In genomic region chr2:167421330-167422149, GRCm38 (mm10) we compare ENCODE assay signal across 8 mouse cellular contexts. TPM values are rescaled to one million over a fixed set of nuclear protein-coding genes. Genes with fewer than 3 reads are reported as not detected.
DNase-seq lines count a peak whose midpoint lies in the region; ATAC-seq and TF ChIP-seq lines count a peak whose summit lies in the region.

Gene Slc9a8, plus strand, starts transcription at chr2:167421712.

- no peak for TF ChIP-seq CTCF in bone marrow macrophage, adult 2 months (IDR thresholded peaks at IDR 0.05; ENCODE audit: low read depth, low read length)
- TF ChIP-seq CTCF in embryonic fibroblast, embryonic 13.5 days (IDR thresholded peaks at IDR 0.05; ENCODE audit: borderline replicate concordance, insufficient read depth, low read length): no peak

- DNase-seq in 416B (ENCODE audit: low read depth): peak; percentile 98
- DNase-seq in heart, embryonic 10.5 days (ENCODE audit: low spot score): peak; percentile 99
- peak; percentile 95 for DNase-seq in liver
- DNase-seq in spleen, postnatal 4 days (ENCODE audit: low spot score in 2 of 2): peak; percentile 93 to 97

- under 1% methylated on average over 66 of the region's 66 CpGs for WGBS in heart, embryonic 10.5 days
- under 1% methylated on average over 66 of the region's 66 CpGs for WGBS in kidney, embryonic 15.5 days

- H3K4me2 ChIP-seq in kidney, embryonic 15.5 days: peak within 1 kb of the TSS; percentile 81

- peak; percentile 97 for ATAC-seq in kidney, embryonic 15.5 days (replicated peaks; ENCODE audit: low FRiP score)
- peak; percentile 67 for ATAC-seq in monocyte, adult 5-6 weeks (replicated peaks; ENCODE audit: insufficient number of reproducible peaks, low FRiP score, low TSS enrichment, poor library complexity, severe bottlenecking)

- peak within 1 kb of the TSS; percentile 82 for H3K9ac ChIP-seq in kidney, embryonic 15.5 days

- H3K27me3 ChIP-seq in heart, embryonic 10.5 days (ENCODE audit: insufficient read depth, poor library complexity, severe bottlenecking): no peaks in the 10 kb centered on the region
- no peaks in the 10 kb centered on the region for H3K27me3 ChIP-seq in kidney, embryonic 15.5 days

- H3K36me3 ChIP-seq in heart, embryonic 10.5 days: peaks cover 29% of the 10 kb centered on the region
- peaks cover 28% of the 10 kb centered on the region for H3K36me3 ChIP-seq in kidney, embryonic 15.5 days

- H3K9me3 ChIP-seq in heart, embryonic 10.5 days: no peaks in the 10 kb centered on the region
- H3K9me3 ChIP-seq in kidney, embryonic 15.5 days (replicated peaks): no peaks in the 10 kb centered on the region

- peak within 1 kb of the TSS; percentile 98 for H3K27ac ChIP-seq in bone marrow macrophage, adult 2 months (ENCODE audit: insufficient read depth, low read depth, low read length)
- H3K27ac ChIP-seq in embryonic fibroblast, embryonic 13.5 days (ENCODE audit: insufficient read depth, low read length): peak within 1 kb of the TSS; percentile 96
- H3K27ac ChIP-seq in heart, embryonic 10.5 days: peak within 1 kb of the TSS; percentile 99
- peak within 1 kb of the TSS; percentile 99 for H3K27ac ChIP-seq in kidney, embryonic 15.5 days

- H3K4me3 ChIP-seq in bone marrow macrophage, adult 2 months (ENCODE audit: insufficient read depth, low read length): peak within 1 kb of the TSS; percentile 91
- peak within 1 kb of the TSS; percentile 85 for H3K4me3 ChIP-seq in embryonic fibroblast, embryonic 13.5 days (ENCODE audit: insufficient read depth, low read length)
- H3K4me3 ChIP-seq in heart, embryonic 10.5 days: peak within 1 kb of the TSS; percentile 84
- H3K4me3 ChIP-seq in kidney, embryonic 15.5 days (replicated peaks): peak within 1 kb of the TSS; percentile 74

- no peak for TF ChIP-seq POLR2A in bone marrow macrophage, adult 2 months (IDR thresholded peaks at IDR 0.05; ENCODE audit: borderline replicate concordance, low read depth, low read length)
- peak; percentile 48 for TF ChIP-seq POLR2A in embryonic fibroblast, embryonic 13.5 days (IDR thresholded peaks at IDR 0.05; ENCODE audit: low read depth, low read length)

- peaks cover 20% of the 10 kb centered on the region for H3K4me1 ChIP-seq in bone marrow macrophage, adult 2 months (ENCODE audit: control insufficient read depth, insufficient read depth, low read length)
- peaks cover 4% of the 10 kb centered on the region for H3K4me1 ChIP-seq in embryonic fibroblast, embryonic 13.5 days (ENCODE audit: control insufficient read depth, insufficient read depth, low read length)
- H3K4me1 ChIP-seq in heart, embryonic 10.5 days: peaks cover 22% of the 10 kb centered on the region
- H3K4me1 ChIP-seq in kidney, embryonic 15.5 days: peaks cover 20% of the 10 kb centered on the region

RNA-seq across cellular contexts. Expression of gene Slc9a8, which starts in this region (rescaled TPM):
- 23.4 and 27.4 TPM in 2 replicates for polyA plus RNA-seq in bone marrow macrophage, adult 2 months (2012; ENCODE audit: insufficient read depth, insufficient read length, missing spikeins)
- 32.3 and 38.0 TPM in 2 replicates for polyA plus RNA-seq in embryonic fibroblast, embryonic 13.5 days (2011; ENCODE audit: insufficient read length, low read depth, missing spikeins)
- polyA plus RNA-seq in heart, embryonic 10.5 days (2016; fragmentation: Nextera tagmentation; extraction: Ambion mirVana): 23.0 and 26.0 TPM in 2 replicates
- 21.9 and 27.1 TPM in 2 replicates for polyA plus RNA-seq in kidney, embryonic 15.5 days (2015; fragmentation: Nextera tagmentation; extraction: Ambion mirVana)
- total RNA-seq in monocyte, adult 5-6 weeks (2017): 34.1 to 52.5 TPM (median 41.5 TPM) in 3 replicates

Comparison
In these comparisons a context has a peak if more than half of its experiments do, and no peak if none do; other contexts are left out.
1. Peak in every context shown above with its lines: DNase-seq, ATAC-seq, H3K4me3 ChIP-seq and H3K27ac ChIP-seq.